Mouse (Mus musculus): ENCODE data around the gene Btbd6. TPM values are rescaled to one million over a fixed set of nuclear protein-coding genes. Genes with fewer than 3 reads are reported as not detected.

Btbd6 gene
- 52.2 and 52.8 TPM in 2 replicates for polyA plus RNA-seq (2014; fragmentation: Nextera tagmentation; extraction: Ambion mirVana)

DNA sequence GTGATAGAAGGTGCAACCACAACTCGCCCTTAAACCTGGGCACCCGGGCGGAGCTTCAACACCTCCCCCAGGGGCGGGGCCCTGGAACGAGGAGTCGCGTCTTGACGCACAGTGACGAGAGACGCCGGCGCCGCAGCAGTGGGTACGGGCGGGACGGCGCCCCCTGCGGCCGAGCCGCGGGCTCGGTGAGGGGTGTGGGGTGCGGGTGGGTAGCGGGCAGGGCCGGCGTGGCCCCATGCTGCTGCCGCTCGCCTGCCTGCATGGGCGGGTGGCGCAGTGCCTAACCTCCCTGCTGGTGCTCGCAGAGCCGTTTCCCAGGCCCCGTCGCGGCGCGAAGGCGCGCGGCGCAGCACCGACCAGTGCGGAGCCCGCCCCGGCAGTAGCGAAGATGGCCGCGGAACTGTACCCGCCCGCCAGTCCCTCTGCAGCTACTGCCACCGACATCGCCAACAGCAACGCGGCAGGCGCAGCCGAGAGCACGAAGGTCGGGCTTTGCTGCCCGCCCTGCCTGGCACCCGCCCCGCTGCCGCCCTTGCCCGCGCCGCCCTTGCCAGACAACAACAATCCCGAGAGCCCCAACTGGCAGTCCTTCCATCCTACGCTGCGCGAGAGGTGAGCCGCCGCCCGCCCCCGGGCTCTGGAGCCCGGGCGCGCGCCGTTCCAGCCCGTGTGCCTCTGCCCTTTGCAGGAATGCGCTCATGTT is at the start of gene Btbd6:
TSS of gene Btbd6 (plus strand) at position 112 of the 703 bp plus-strand sequence.
- H3K36me3 ChIP-seq (replicated peaks; ENCODE audit: control insufficient read depth, insufficient read depth), result peaks cover 68% of the 10 kb centered on the region
- H3K9me3 ChIP-seq (ENCODE audit: control insufficient read depth, low read length), result no peaks in the 10 kb centered on the region
- no peaks in the 10 kb centered on the region for H3K27me3 ChIP-seq (ENCODE audit: control insufficient read depth, insufficient read depth, low read length)
- H3K4me3 ChIP-seq (replicated peaks; ENCODE audit: low read length), result peak within 1 kb of the TSS; percentile 73
- peak; percentile 86 for DNase-seq (ENCODE audit: low spot score)
- H3K27ac ChIP-seq, result peak within 1 kb of the TSS; percentile 94
- peaks cover 17% of the 10 kb centered on the region for H3K4me1 ChIP-seq (replicated peaks; ENCODE audit: control insufficient read depth, insufficient read depth, low read length)
- WGBS, result under 1% methylated on average over 76 of the region's 80 CpGs
- H3K9ac ChIP-seq, result peak within 1 kb of the TSS; percentile 82
- peak within 1 kb of the TSS; percentile 83 for H3K4me2 ChIP-seq (replicated peaks)
- peak; percentile 95 for ATAC-seq (ENCODE audit: low FRiP score)

DNA sequence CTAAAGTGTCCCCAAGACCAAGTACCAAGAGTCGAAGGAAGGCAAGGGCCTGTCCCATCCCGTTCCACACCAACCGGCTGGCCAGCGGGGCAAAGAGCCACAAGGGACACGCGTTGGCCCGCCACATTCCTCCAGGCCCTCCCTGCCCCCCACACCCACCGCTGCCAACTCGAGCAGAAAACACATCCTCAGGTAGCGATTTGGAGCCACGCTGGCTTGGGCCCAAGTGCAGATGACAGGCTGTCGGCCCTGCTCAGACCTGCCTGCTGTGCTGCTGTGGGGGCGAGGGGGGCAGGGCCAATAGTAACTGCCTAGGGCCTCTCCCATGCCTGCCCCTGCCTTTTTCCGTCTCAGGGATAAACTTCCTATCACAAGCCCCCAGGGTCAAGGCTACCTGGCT is 49.0 kb upstream of the Btbd6 start:
- no peak for DNase-seq (ENCODE audit: low spot score)
- ATAC-seq (ENCODE audit: low FRiP score), result no peak
- peak overlapping the region; percentile 84 for H3K4me2 ChIP-seq (replicated peaks)
- H3K36me3 ChIP-seq (replicated peaks; ENCODE audit: control insufficient read depth, insufficient read depth), result no peaks in the 10 kb centered on the region
- peaks cover 29% of the 10 kb centered on the region for H3K4me1 ChIP-seq (replicated peaks; ENCODE audit: control insufficient read depth, insufficient read depth, low read length)
- peaks cover 8% of the 10 kb centered on the region; the same call in 1 of the 2 replicates for H3K27me3 ChIP-seq (ENCODE audit: control insufficient read depth, insufficient read depth, low read length)
- WGBS, result 64% methylated on average over 14 of the region's 14 CpGs
- no peak overlapping the region for H3K27ac ChIP-seq
- H3K9ac ChIP-seq, result no peak overlapping the region
- H3K9me3 ChIP-seq (ENCODE audit: control insufficient read depth, low read length), result no peaks in the 10 kb centered on the region
- no peak overlapping the region for H3K4me3 ChIP-seq (replicated peaks; ENCODE audit: low read length)

DNA sequence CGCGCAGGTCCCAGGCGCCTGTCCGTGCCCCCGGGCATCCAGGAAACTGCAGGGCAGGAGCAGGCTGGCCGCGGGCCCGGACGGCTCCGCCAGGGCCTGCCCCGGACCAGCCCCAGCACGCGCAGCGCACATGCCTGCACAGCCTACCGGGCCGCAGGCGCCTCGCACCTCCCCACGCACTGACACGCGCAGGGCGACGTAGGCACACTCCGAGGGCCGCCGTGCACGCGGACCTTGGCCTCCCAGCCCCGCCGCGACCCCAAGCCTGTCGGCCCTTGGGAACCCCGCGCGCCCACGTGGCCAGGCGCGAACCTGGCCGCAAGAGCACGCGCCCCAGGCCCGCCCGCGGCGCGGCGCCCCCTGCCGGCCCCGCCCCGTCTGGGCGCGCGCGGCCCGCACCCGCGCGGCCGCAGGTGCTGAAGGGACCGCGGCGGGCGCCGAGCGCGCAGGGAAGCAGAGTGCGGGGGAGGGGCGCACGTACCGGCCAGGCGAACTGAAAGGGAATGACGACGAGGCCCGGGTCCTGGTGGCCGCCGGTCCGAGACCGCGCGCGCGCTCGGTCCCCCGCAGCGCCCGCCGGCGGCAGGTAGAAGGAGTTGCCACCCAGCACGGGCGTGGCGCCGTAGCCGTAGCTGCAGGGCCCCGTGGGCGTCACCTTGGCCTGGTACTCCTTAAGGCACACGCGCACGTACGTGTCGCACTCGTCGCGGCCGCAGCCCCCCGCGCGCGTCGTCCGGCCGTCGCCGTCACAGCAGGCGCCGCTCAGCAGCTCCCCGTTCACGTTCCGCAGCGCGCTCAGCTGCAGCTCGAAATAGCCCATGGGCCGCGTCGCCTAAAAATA is 47.7 kb upstream of the Btbd6 start:
- peak overlapping the region; percentile 84 for H3K4me2 ChIP-seq (replicated peaks)
- peak overlapping the region; percentile 79 for H3K4me3 ChIP-seq (replicated peaks; ENCODE audit: low read length)
- peak; percentile 63 for ATAC-seq (ENCODE audit: low FRiP score)
- 1% methylated on average over 114 of the region's 124 CpGs for whole genome bisulfite sequencing
- H3K36me3 ChIP-seq (replicated peaks; ENCODE audit: control insufficient read depth, insufficient read depth), result no peaks in the 10 kb centered on the region
- peak overlapping the region; percentile 91 for H3K9ac ChIP-seq
- peak overlapping the region; percentile 91 for H3K27ac ChIP-seq
- DNase-seq (ENCODE audit: low spot score), result peak; percentile 54
- H3K4me1 ChIP-seq (replicated peaks; ENCODE audit: control insufficient read depth, insufficient read depth, low read length), result peaks cover 29% of the 10 kb centered on the region
- H3K27me3 ChIP-seq (ENCODE audit: control insufficient read depth, insufficient read depth, low read length), result peaks cover 8% of the 10 kb centered on the region; the same call in 1 of the 2 replicates
- H3K9me3 ChIP-seq (ENCODE audit: control insufficient read depth, low read length), result no peaks in the 10 kb centered on the region

DNA sequence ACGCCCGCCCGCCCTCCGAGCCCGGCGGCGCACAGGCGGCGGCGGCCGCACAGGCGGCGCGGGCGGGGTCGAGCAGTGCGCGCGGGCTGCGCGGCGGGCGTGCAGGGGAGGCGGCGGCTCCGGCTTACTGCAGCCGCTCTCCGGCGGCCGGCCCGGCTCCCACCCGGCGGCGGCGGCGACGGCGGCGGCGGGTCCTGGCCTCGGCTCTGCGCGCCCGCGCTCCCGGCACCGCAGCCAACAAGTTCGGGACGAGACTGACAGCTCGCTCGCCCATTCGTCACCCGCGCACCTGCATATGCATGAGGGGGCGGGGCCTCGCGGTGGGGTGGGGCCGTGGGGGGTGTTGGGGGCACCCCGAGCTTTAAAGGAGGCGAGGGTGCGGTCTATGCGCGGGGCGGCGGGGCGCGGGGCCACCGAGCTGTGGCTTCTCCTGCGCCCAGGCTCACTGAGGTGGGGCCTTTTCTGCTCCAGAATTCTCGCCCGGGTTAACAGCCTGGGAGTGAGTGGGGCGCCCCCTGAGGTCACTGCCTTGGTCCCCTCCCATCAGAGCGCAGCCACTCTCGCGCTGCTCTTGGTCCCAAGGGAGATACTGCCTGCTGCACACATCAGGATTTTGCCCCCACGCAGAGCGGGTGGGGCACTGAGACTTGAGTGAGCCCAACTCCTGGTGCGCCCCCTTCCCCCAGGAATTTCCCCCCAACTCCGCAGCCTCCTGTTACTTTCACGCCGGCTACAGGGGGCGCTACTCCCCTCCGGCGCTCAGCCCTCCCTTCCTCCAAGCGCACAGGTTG is 46.5 kb upstream of the Btbd6 start, which contains the start of gene Jag2:
TSS of gene Jag2 (minus strand) at position 215 of the 791 bp plus-strand sequence.
- Histone ChIP-seq H3K4me2 (replicated peaks) (peak within 1 kb of the TSS; percentile 84), H3K4me1 (replicated peaks; ENCODE audit: control insufficient read depth, insufficient read depth, low read length) (peaks cover 29% of the 10 kb centered on the region), H3K4me3 (replicated peaks; ENCODE audit: low read length) (peak within 1 kb of the TSS; percentile 79), H3K9me3 (ENCODE audit: control insufficient read depth, low read length) (no peaks in the 10 kb centered on the region), H3K27me3 (ENCODE audit: control insufficient read depth, insufficient read depth, low read length) (peaks cover 8% of the 10 kb centered on the region; the same call in 1 of the 2 replicates), H3K36me3 (replicated peaks; ENCODE audit: control insufficient read depth, insufficient read depth) (no peaks in the 10 kb centered on the region), H3K9ac (peak within 1 kb of the TSS; percentile 91), H3K27ac (peak within 1 kb of the TSS; percentile 91)
- ATAC-seq (ENCODE audit: low FRiP score) (peak; percentile 73), DNase-seq (ENCODE audit: low spot score) (peak; percentile 69)
- under 1% methylated on average over 47 of the region's 85 CpGs for WGBS

DNA sequence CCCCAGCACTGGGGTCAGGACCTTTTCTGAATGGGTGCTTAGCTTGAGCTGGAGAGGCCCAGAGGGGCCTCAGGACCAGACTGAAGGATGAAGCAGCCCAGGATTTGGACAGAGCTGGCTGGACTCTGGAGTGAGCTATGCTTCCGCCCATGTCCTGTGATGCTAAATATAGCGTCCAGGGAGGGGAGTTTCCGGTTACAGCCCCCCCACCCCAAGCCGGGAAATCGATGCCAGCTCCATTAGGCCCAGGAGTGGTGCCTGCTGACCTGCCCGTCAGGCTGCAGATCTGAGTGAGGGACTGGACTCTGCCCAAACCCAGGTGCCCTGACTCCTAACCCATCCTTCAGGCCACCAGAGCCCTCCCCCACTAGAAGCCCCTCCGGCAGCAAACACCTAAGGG is 43.6 kb upstream of the Btbd6 start:
- Histone ChIP-seq H3K27me3 (ENCODE audit: control insufficient read depth, insufficient read depth, low read length) (peaks cover 8% of the 10 kb centered on the region; the same call in 1 of the 2 replicates), H3K4me1 (replicated peaks; ENCODE audit: control insufficient read depth, insufficient read depth, low read length) (peaks cover 14% of the 10 kb centered on the region), H3K4me3 (replicated peaks; ENCODE audit: low read length) (no peak overlapping the region), H3K4me2 (replicated peaks) (no peak overlapping the region), H3K9ac (no peak overlapping the region), H3K36me3 (replicated peaks; ENCODE audit: control insufficient read depth, insufficient read depth) (no peaks in the 10 kb centered on the region), H3K9me3 (ENCODE audit: control insufficient read depth, low read length) (no peaks in the 10 kb centered on the region), H3K27ac (no peak overlapping the region)
- 76% methylated on average over 7 of the region's 7 CpGs for WGBS
- no peak for DNase-seq (ENCODE audit: low spot score)
- no peak for ATAC-seq (ENCODE audit: low FRiP score)

DNA sequence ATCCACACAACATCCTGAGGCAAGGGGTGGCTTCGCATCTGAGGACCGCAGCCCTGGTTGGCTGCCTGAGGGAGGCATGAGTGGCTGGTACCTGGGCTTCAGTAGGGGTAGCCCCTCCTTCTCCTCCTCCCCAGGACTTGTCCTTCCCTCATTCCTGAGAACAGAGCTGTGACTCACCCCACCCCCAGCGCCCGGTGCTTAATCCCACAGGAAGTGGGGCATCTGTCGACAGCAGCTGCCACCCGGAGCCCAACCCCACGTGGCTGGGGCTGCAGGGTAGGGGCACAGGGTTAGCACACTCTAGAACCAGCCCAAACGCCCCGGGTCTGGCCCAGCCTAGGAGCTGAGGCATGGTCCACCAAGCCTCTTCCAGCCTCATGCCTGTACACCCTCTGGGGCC is 38.4 kb upstream of the Btbd6 start:
- H3K4me3 ChIP-seq (replicated peaks; ENCODE audit: low read length), result no peak overlapping the region
- H3K4me2 ChIP-seq (replicated peaks), result no peak overlapping the region
- H3K9me3 ChIP-seq (ENCODE audit: control insufficient read depth, low read length), result no peaks in the 10 kb centered on the region
- no peak for DNase-seq (ENCODE audit: low spot score)
- H3K27ac ChIP-seq, result no peak overlapping the region
- no peak for ATAC-seq (ENCODE audit: low FRiP score)
- no peak overlapping the region for H3K9ac ChIP-seq
- H3K4me1 ChIP-seq (replicated peaks; ENCODE audit: control insufficient read depth, insufficient read depth, low read length), result peaks cover 25% of the 10 kb centered on the region
- WGBS, result 58% methylated on average over 9 of the region's 9 CpGs
- no peaks in the 10 kb centered on the region for H3K36me3 ChIP-seq (replicated peaks; ENCODE audit: control insufficient read depth, insufficient read depth)
- no peaks in the 10 kb centered on the region for H3K27me3 ChIP-seq (ENCODE audit: control insufficient read depth, insufficient read depth, low read length)

DNA sequence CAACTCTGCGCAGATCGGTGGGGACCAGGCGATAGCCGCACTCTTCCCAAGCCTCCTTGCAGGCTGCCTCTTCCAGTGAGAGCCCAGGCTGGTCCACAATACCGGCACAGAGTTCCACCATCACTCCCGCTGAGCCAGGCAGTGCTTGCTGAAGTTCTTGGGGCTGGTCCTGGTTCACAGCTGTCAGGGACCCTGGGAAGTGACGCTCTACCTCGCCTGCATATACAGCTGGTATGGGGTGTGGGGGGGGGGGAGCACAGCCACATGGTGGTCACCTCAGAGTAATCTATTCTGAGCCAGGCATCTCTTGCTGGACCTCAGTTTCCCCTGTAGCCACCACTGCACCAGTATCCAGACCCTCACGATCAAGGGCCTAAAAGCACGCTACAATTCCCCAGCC is 37.9 kb upstream of the Btbd6 start:
- Histone ChIP-seq H3K4me2 (replicated peaks) (no peak overlapping the region), H3K27me3 (ENCODE audit: control insufficient read depth, insufficient read depth, low read length) (no peaks in the 10 kb centered on the region), H3K36me3 (replicated peaks; ENCODE audit: control insufficient read depth, insufficient read depth) (no peaks in the 10 kb centered on the region), H3K4me1 (replicated peaks; ENCODE audit: control insufficient read depth, insufficient read depth, low read length) (peaks cover 25% of the 10 kb centered on the region), H3K27ac (no peak overlapping the region), H3K4me3 (replicated peaks; ENCODE audit: low read length) (no peak overlapping the region), H3K9ac (no peak overlapping the region), H3K9me3 (ENCODE audit: control insufficient read depth, low read length) (no peaks in the 10 kb centered on the region)
- DNase-seq (ENCODE audit: low spot score) (no peak), ATAC-seq (ENCODE audit: low FRiP score) (no peak)
- WGBS, result 85% methylated on average over 10 of the region's 10 CpGs

DNA sequence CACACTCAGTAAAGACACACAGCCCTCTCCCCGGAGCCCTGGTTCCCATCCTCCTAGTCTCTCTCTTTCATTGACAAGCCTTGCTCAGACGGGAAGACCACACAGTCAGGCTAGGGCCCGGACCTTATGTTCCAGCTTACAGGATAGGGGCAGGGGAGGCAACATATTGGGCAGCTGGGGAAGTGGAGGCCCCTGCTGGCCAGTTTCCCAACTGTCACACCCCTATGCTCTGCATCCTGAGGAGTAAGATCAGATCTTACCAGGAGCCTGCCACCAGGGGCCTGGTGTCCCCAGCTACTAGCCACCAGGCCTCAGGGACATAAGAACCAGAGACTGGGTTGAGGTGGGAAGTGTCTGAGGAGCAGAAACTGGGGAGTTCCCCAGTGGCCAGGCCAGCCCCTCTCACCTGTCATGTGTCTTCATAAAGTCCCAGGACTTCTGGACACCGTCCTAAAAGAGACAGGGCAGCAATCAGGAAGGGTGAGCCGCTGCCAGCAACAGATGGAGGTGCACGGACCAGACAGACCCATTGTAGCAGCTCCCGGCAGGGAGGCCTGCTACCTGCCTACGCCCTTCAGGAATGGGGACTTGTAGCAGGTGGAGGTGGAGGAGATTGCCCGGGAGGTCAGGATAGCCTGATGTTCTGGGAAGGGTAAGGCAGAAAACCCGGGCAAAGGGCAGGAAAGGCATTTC is 37.3 kb upstream of the Btbd6 start:
- no peaks in the 10 kb centered on the region for H3K27me3 ChIP-seq (ENCODE audit: control insufficient read depth, insufficient read depth, low read length)
- H3K4me2 ChIP-seq (replicated peaks), result no peak overlapping the region
- peaks cover 25% of the 10 kb centered on the region for H3K4me1 ChIP-seq (replicated peaks; ENCODE audit: control insufficient read depth, insufficient read depth, low read length)
- H3K4me3 ChIP-seq (replicated peaks; ENCODE audit: low read length), result no peak overlapping the region
- H3K36me3 ChIP-seq (replicated peaks; ENCODE audit: control insufficient read depth, insufficient read depth), result no peaks in the 10 kb centered on the region
- DNase-seq (ENCODE audit: low spot score) (no peak), ATAC-seq (ENCODE audit: low FRiP score) (no peak)
- H3K9ac ChIP-seq, result no peak overlapping the region
- no peaks in the 10 kb centered on the region for H3K9me3 ChIP-seq (ENCODE audit: control insufficient read depth, low read length)
- WGBS, result 63% methylated on average over 10 of the region's 10 CpGs
- no peak overlapping the region for H3K27ac ChIP-seq
